Mouse (Mus musculus): ENCODE measurements around the gene Lmntd1. TPM values are rescaled to one million over a fixed set of nuclear protein-coding genes. Genes with fewer than 3 reads are reported as not detected.

Gene Lmntd1
- total RNA-seq, 2 experiments from 2014 or later: not detected

DNA sequence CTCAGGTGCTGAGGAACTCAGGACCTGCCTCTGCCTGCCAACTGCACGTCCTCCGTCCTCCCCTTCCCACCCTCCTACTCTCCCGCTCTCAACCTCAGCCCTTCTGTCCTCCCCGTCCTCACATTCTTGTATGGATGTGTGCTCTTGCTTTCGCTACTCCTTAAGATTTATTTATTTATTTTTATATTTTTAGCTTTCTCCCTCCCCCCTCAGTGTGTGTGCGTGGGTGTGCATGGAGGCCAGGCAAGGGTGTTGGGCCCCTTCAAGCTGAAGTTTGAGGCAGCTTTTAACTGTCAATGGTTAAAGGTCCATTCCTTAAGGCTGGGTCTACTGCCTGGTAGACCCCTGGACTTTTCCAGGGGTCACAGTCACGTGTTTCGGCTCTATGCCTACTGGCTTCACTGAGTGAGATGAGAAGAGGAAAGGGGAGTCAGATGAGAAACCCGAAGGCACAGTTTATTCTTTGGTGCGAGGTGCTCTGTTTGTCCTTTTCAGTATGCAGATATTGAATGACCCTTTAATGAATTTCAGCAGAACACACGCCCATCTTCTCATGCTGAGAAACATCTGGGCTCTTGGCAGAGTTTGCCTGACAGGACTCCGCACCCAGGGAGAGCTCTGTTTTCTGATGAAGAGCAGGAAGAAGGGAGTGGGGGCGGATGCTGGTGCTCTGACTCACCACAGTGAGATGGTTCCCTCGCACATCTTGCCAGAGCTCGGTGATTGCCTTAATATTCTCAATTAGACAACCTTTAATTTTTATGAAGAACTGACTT is 163.3 kb downstream of the Lmntd1 start:
- no peak for ATAC-seq (replicated peaks; ENCODE audit: low FRiP score, low TSS enrichment, poor library complexity, severe bottlenecking)

DNA sequence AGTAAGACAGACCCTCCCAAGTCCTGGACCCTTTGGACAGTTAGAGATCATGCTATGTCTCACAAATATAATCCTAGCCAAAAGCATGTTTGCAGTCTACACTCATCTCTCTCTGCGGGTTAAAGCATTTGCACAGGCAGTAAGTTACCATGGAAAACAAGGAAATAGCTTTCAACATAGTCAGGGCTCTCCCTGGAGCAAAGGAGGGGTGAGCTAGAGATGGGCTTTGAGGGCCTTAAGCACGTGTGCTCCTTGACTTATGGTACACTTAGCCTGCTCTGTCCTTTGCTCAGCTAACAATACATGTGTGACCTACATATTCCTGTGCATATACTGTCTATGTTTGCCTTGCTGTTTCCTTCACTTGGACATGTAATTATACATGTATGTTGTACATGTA is 165.8 kb downstream of the Lmntd1 start:
- no peak for ATAC-seq (replicated peaks; ENCODE audit: low FRiP score, low TSS enrichment, poor library complexity, severe bottlenecking)

GRCm38 (mm10) chr6:145445811-145446500 is 168.2 kb downstream of the Lmntd1 start:
- no peak for ATAC-seq (replicated peaks; ENCODE audit: low FRiP score, low TSS enrichment, poor library complexity, severe bottlenecking)

DNA sequence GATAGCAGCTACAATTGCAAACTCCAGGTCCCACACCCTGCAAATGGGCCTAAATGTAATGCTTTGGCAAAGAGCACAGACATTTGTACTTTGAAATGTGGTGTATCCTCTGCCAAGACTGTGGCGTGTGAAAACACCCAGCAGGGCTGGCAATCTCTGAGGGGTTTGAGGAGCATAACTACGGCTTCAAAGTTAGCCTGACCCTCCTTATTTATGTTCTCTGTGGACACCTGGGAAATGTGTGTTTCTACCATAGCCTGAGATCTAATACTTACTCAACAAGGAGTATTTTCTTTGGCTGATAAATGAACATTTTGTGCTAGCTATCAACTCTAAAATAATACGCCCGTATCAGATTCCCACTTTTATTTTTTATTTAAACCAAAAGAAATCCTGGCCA is 168.7 kb downstream of the Lmntd1 start:
- no peak for ATAC-seq (replicated peaks; ENCODE audit: low FRiP score, low TSS enrichment, poor library complexity, severe bottlenecking)

DNA sequence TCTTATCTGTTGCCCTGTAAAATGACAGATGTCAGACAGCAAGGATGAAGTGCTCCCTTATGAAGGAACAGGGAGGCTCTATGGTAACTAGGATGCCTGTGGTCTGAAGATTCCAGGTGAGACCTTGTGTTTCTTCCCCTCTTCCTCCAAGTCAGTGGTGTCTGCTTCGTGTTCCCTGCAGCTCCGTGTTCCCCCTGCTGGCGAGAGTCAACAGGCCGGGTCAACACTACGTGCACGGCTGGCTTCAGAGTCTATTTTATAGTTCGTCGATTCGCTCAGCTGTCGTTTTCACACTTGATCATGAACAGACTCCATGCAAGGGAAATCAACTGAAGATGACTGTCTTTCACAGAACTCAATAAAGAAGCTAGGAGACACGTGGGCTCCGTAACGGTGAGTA is 171.3 kb downstream of the Lmntd1 start:
- no peak; the same call in 1 of the 2 replicates for ATAC-seq (replicated peaks; ENCODE audit: low FRiP score, low TSS enrichment, poor library complexity, severe bottlenecking)

GRCm38 (mm10) chr6:145441416-145442110 is 172.6 kb downstream of the Lmntd1 start:
- no peak for ATAC-seq (replicated peaks; ENCODE audit: low FRiP score, low TSS enrichment, poor library complexity, severe bottlenecking)

DNA sequence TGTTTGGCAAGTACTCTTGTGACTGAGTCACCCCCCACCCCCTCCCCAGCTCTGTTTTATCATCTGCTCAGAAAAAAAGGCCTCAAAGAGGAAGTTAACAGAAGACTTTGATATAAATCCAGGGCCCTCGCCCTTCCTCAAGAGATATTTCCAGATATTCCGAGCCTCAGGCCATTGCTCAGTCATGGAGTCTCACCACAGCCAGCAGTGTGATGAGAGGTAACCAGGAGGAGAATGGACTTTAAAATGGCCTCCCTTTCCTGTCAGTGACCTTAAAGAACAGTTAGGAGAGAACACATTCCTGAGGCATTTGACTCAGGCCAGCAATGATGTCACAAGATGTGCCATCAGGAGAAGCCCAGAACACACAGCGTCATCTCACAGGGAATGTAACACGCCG is 175.3 kb downstream of the Lmntd1 start:
- ATAC-seq (replicated peaks; ENCODE audit: low FRiP score, low TSS enrichment, poor library complexity, severe bottlenecking): no peak

DNA sequence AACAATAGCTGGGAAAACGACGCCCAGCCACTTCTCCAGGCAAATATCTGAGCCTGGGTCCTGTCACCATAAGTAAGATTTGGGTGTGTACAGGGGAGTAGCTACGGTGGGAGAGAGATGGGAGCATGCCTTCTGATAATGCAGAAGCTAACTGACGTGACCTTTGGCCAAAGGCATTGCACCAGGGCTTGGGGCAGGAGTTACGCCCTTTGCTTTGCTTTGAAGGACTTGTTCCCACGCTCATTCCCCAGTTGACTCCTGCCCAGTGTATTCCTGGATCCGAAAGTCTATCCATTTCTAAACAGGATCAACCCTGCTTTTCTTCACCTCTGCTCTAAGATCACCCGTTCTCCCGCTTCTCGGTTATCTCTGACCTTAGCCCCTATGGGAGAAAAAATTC is 178.4 kb downstream of the Lmntd1 start:
- no peak for ATAC-seq (replicated peaks; ENCODE audit: low FRiP score, low TSS enrichment, poor library complexity, severe bottlenecking)

GRCm38 (mm10) chr6:145435156-145435555 is 179.0 kb downstream of the Lmntd1 start:
- no peak for ATAC-seq (replicated peaks; ENCODE audit: low FRiP score, low TSS enrichment, poor library complexity, severe bottlenecking)

GRCm38 (mm10) chr6:145433897-145434296 is 180.2 kb downstream of the Lmntd1 start:
- ATAC-seq (replicated peaks; ENCODE audit: low FRiP score, low TSS enrichment, poor library complexity, severe bottlenecking): no peak

DNA sequence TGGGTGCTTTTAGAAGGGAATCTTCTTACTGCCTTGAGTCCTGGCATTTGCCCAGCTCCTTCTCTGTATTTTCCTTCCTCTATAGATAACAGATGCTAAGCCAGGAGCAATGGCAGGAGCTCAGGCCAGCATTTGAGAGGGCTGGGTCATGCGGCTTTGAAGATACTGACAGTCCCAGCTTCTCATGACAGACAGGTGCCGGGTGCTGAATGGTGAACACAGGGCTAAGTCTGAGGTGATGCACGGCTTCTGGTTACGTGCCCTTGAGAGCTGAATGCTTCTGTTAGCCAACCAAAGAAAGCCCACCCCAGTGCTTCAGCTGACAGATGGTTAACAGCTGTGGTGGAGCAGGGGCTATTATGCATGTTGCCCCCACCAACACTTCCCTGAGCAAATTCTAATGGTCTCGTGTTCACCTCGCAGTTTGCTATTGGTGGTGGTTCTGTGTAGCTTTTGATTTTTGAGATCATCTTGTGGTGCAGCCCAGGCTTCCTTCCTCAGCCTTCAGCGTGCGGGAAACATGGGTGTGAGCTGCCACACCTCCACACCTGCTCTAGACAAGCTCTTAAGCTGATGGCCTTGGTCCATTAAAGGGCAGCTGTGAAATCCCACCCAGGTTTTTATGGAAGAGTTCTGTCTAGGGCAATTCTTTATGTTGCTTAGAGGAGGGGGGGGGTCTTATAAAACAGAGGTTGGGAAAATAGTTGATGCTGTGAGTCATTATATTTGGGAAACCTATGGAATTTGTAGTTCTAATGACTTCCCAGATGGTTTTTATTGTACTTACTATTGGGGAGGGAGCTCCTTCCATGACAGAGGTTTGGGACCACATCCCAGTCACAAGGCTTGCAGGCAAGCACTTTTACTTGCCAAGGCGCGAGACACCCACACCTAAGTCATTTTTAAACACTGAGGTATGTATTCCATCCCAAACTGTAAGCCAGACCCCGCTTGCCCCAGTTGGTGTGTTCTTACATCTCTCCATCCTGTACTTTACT is 181.1 kb downstream of the Lmntd1 start:
- ATAC-seq (replicated peaks; ENCODE audit: low FRiP score, low TSS enrichment, poor library complexity, severe bottlenecking): peak; percentile 45; the same call in 1 of the 2 replicates

GRCm38 (mm10) chr6:145431747-145432146 is 182.4 kb downstream of the Lmntd1 start:
- ATAC-seq (replicated peaks; ENCODE audit: low FRiP score, low TSS enrichment, poor library complexity, severe bottlenecking): no peak

- no peak for ATAC-seq (replicated peaks; ENCODE audit: low FRiP score, low TSS enrichment, poor library complexity, severe bottlenecking)
Observed at GRCm38 (mm10) chr6:145427411-145427810, 186.7 kb downstream of the Lmntd1 start.

- no peak for ATAC-seq (replicated peaks; ENCODE audit: low FRiP score, low TSS enrichment, poor library complexity, severe bottlenecking)
Observed at GRCm38 (mm10) chr6:145426501-145426900, 187.6 kb downstream of the Lmntd1 start.

- ATAC-seq (replicated peaks; ENCODE audit: low FRiP score, low TSS enrichment, poor library complexity, severe bottlenecking): no peak
Observed at GRCm38 (mm10) chr6:145424156-145424555, 190.0 kb downstream of the Lmntd1 start.

GRCm38 (mm10) chr6:145423484-145423883 is 190.6 kb downstream of the Lmntd1 start:
- no peak for ATAC-seq (replicated peaks; ENCODE audit: low FRiP score, low TSS enrichment, poor library complexity, severe bottlenecking)

GRCm38 (mm10) chr6:145421666-145422065 is 192.5 kb downstream of the Lmntd1 start:
- ATAC-seq (replicated peaks; ENCODE audit: low FRiP score, low TSS enrichment, poor library complexity, severe bottlenecking): no peak

- ATAC-seq (replicated peaks; ENCODE audit: low FRiP score, low TSS enrichment, poor library complexity, severe bottlenecking): 0 out of 2 replicates have a peak, but pooled peaks have one; percentile 60
Observed at GRCm38 (mm10) chr6:145420407-145420806, 193.7 kb downstream of the Lmntd1 start.

DNA sequence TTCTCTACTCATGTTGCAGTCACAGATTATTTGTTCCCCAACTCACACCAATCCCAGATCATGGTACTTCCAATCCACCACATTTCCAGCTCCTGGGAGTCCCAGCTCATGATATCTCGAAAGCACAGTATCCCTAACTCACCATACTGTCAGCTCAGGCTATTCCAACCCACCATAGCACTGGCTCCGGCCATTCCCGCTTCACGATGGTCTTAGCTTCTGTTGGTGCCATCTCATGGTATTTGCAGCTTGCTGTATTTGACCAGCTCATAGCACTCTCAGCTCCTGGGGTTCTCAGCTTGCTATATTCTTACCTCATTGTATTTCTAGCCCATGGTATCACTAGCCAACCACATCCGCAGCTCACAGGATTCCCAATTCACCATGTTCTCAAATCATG is 195.3 kb downstream of the Lmntd1 start:
- no peak for ATAC-seq (replicated peaks; ENCODE audit: low FRiP score, low TSS enrichment, poor library complexity, severe bottlenecking)

Data from megakaryocyte-erythroid progenitor cell, adult 5-6 weeks (primary cell).